Mouse (Mus musculus) stomach, postnatal 0 days (tissue): Measurements from ENCODE around the gene Phactr3.

Experiments
- CTCF ChIP-seq: IDR thresholded peaks from 2 replicates; pipeline ENCODE4 v1.5.1; 2016; ENCODE audit warnings: antibody characterized with exemption, low read depth, mild to moderate bottlenecking, moderate library complexity
- EP300 ChIP-seq: optimal IDR thresholded peaks from 2 replicates; pipeline ENCODE3; 2016; ENCODE audit warnings: antibody characterized with exemption

GRCm38 (mm10) chr2:178240886-178241285 is 122.1 kb downstream of the Phactr3 start:
- TF ChIP-seq CTCF (no peak), EP300 (no peak)
